Mouse (Mus musculus) hindbrain, embryonic 12.5 days (tissue): ENCODE measurements around the gene Sbno2. TPM values are rescaled to one million over a fixed set of nuclear protein-coding genes. Genes with fewer than 3 reads are reported as not detected.
A peak's percentile ranks its signal among the peaks of the same experiment; 100 is the strongest.

Experiments used
- ATAC-seq: fragments of 200-750 bp; cut with Nextera tagmentation; 2 replicates; pipeline ENCODE4 v1.8.0; 2017; ENCODE audit warnings: moderate TSS enrichment; ENCODE audit not compliant: low FRiP score
- H3K27ac ChIP-seq: fragments of 300-500 bp; sonication (generic); 2 replicates; pipeline ENCODE4 v1.5.1; 2016; ENCODE audit warnings: mild to moderate bottlenecking
- H3K27me3 ChIP-seq: fragments of 300-500 bp; sonication (generic); 2 replicates; pipeline ENCODE4 v1.6.1; 2016; ENCODE audit warnings: mild to moderate bottlenecking
- H3K36me3 ChIP-seq: fragments of 300-500 bp; sonication (generic); 2 replicates; pipeline ENCODE4 v1.6.1; 2016; ENCODE audit warnings: mild to moderate bottlenecking
- H3K4me1 ChIP-seq: fragments of 300-500 bp; sonication (generic); 2 replicates; pipeline ENCODE4 v1.6.1; 2016
- H3K4me2 ChIP-seq: fragments of 300-500 bp; sonication (generic); replicated peaks from 2 replicates; pipeline ENCODE4 v1.6.1; 2016; ENCODE audit warnings: mild to moderate bottlenecking
- H3K4me3 ChIP-seq: fragments of 300-500 bp; sonication (generic); 2 replicates; pipeline ENCODE4 v1.5.1; 2016; ENCODE audit warnings: mild to moderate bottlenecking
- H3K9ac ChIP-seq: fragments of 300-500 bp; sonication (generic); 2 replicates; pipeline ENCODE4 v1.6.1; 2016; ENCODE audit warnings: mild to moderate bottlenecking, moderate library complexity
- H3K9me3 ChIP-seq: fragments of 300-500 bp; sonication (generic); replicated peaks from 2 replicates; pipeline ENCODE4 v1.6.1; 2016; ENCODE audit warnings: mild to moderate bottlenecking
- WGBS: fragments of 180-500 bp; shearing (Covaris S2); methylation state at CpG from one replicate; pipeline ENCODE4 v1.1.7; 2016; 5-methylcytosine and 5-hydroxymethylcytosine counted together
- polyA plus RNA-seq: library from polyadenylated mRNA; unstranded; fragments of >200 nt; fragmentation: Nextera tagmentation; extraction: Ambion mirVana; gene quantifications from 2 replicates; pipeline ENCODE4 v1.2.1, GENCODE M21; 2016

Gene Sbno2
- polyA plus RNA-seq, 1 experiment from 2014 or later, result 15.1 TPM

DNA sequence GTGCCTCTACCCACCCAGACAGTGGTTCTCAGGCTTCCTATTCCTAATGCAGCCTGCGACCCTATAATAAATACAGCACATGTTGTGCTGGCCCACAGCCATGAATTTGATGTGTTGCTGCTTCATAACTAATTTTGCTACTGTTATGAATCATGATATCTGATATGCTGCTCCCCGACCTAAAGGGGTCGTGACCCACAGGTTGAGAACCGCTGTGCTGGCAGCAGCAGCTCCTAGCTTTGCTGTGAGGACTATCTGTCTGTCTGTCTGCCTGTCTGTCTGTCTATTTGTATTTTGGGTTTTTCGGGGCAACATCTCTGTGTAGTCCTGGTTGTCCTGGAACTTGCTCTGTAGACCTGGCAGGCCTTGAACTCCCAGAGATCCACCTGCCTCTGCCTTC lies 81.6 kb downstream of the Sbno2 start:
- Histone ChIP-seq H3K9me3 (0 out of 2 replicates have a peak, but pooled peaks cover 5% of the 10 kb centered on the region), H3K4me1 (peaks cover 10% of the 10 kb centered on the region), H3K4me2 (no peak overlapping the region), H3K9ac (no peak overlapping the region), H3K27ac (no peak overlapping the region), H3K27me3 (peaks cover 20% of the 10 kb centered on the region), H3K4me3 (no peak overlapping the region), H3K36me3 (no peaks in the 10 kb centered on the region)
- ATAC-seq, result no peak
- 86% methylated on average over 5 of the region's 5 CpGs for WGBS

DNA sequence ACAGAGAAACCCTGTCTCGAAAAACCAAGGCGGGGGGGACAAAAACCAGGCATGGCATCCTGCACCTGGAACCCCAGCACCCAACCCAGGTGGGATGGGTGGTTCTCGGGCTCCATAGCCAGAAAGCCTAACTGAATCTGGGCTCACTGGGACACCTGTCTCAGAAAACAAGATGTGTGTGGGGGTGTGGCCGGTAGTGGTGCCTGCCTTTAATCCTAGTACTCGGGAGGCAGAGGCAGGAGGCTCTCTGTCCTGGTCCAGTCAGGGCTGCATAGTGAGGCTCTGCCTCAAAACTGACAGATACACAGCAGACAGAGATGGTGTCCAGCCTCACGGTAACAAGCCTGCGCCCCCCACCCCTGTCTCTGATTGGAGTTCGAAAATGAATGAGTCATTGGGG lies 82.6 kb downstream of the Sbno2 start:
- no peak overlapping the region for H3K4me3 ChIP-seq
- H3K27ac ChIP-seq, result no peak overlapping the region
- no peak overlapping the region for H3K9ac ChIP-seq
- WGBS, result 96% methylated on average over 8 of the region's 8 CpGs
- ATAC-seq, result no peak
- H3K4me1 ChIP-seq, result peaks cover 10% of the 10 kb centered on the region
- peaks cover 25% of the 10 kb centered on the region for H3K27me3 ChIP-seq
- no peak overlapping the region for H3K4me2 ChIP-seq
- H3K36me3 ChIP-seq, result no peaks in the 10 kb centered on the region
- 0 out of 2 replicates have a peak, but pooled peaks cover 5% of the 10 kb centered on the region for H3K9me3 ChIP-seq

DNA sequence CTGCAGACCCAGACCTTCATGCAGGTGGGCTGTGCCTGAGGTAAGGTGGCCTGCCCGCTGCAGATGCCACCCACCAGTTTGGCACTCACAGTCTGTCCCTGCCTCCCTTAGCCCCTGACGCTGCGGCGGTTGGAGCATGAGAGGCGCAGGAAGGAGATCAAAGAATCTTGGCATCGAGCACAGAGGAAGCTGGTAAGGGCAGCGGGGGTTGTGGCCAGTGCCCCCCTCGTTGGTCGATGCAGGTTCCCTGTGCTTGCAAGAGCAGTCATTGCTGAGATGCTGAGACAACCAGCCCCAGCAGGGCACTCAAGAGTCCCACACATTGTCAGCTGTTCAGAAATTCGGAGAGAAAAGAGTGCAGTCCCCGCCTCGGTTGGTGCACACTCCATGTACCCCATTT lies 83.2 kb downstream of the Sbno2 start:
- Histone ChIP-seq H3K27me3 (peaks cover 27% of the 10 kb centered on the region), H3K9me3 (0 out of 2 replicates have a peak, but pooled peaks cover 5% of the 10 kb centered on the region), H3K4me2 (no peak overlapping the region), H3K4me3 (no peak overlapping the region), H3K27ac (no peak overlapping the region), H3K9ac (no peak overlapping the region), H3K4me1 (peaks cover 10% of the 10 kb centered on the region), H3K36me3 (no peaks in the 10 kb centered on the region)
- WGBS, result 93% methylated on average over 12 of the region's 12 CpGs
- ATAC-seq, result no peak

DNA sequence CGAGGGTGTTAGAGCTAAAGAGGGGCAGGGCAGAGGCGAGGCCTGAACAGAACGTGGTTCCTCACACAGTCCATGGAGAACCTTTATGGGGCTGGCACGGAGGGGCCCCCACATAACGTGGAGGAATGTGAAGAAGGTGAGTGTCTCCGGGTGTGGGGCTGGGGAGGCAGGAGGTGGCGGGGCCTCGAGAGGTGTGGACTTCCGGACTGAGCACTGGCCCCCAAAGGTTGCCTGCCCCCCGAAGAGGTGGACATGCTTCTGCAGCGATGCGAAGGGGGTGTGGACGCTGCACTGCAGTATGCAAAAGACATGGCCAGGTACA lies 84.1 kb downstream of the Sbno2 start:
- Histone ChIP-seq H3K4me1 (peaks cover 10% of the 10 kb centered on the region), H3K4me2 (no peak overlapping the region), H3K4me3 (no peak overlapping the region), H3K36me3 (no peaks in the 10 kb centered on the region), H3K27me3 (peaks cover 35% of the 10 kb centered on the region), H3K9ac (no peak overlapping the region), H3K27ac (no peak overlapping the region), H3K9me3 (0 out of 2 replicates have a peak, but pooled peaks cover 5% of the 10 kb centered on the region)
- no peak for ATAC-seq
- 91% methylated on average over 13 of the region's 13 CpGs for WGBS

DNA sequence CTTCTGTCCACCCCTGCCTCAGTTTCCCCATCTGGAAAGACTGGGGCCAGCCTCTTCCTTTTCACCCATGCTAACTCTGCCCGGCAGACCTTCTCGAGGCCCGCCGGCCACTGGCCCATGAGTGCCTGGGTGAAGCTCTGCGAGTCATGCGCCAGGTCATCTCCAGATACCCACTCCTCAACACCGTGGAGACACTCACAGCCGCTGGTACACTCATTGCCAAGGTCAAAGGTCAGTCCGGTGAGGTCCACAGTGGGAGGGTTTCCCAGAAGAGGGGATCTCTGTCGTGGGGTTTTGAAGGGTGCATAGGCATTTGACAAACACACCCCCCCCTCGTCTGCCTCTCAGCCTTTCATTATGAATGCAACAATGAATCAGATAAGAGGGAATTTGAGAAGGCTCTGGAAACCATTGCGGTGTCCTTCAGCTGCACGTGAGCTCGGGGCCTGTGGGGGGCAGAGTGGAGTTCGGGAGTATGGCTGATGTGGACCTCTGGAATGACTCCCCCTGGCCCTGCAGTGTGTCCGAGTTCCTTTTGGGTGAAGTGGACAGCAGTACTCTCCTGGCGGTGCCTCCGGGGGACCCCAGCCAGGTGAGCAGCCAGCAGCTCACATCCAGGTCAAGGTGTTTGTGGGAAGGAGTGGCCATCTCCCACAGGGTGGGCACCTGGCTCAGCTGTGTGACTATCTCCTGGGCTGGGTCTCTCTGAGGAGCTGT lies 84.6 kb downstream of the Sbno2 start:
- H3K4me2 ChIP-seq, result no peak overlapping the region
- no peak for ATAC-seq
- 0 out of 2 replicates have a peak, but pooled peaks cover 5% of the 10 kb centered on the region for H3K9me3 ChIP-seq
- no peak overlapping the region for H3K4me3 ChIP-seq
- H3K27me3 ChIP-seq, result peaks cover 40% of the 10 kb centered on the region
- no peaks in the 10 kb centered on the region for H3K36me3 ChIP-seq
- 0 out of 2 replicates have a peak overlapping the region, but pooled peaks have one; percentile 32 for H3K9ac ChIP-seq
- 81% methylated on average over 18 of the region's 18 CpGs for WGBS
- H3K27ac ChIP-seq, result no peak overlapping the region
- H3K4me1 ChIP-seq, result peaks cover 10% of the 10 kb centered on the region

DNA sequence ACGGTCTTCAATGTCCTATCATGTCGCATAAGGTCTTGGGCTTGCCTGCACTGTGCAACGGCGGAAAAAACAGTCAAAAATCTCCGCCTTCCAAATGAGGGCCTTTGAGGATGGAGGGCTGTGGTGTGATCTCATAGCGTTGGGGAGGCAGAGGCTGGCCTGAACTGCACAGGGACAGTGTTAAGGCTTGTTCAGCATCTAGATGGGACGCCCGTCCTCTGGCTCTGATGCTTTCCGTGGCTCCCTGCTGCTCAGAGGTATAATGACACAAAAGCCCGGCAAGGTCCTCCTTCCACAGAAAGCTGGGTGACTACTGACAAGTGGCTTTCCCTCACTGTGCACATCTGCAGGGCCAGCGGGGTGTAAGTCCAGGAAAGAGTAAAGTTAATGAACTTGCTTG lies 85.2 kb downstream of the Sbno2 start:
- Histone ChIP-seq H3K9ac (peak overlapping the region; percentile 32; the same call in 1 of the 2 replicates), H3K9me3 (0 out of 2 replicates have a peak, but pooled peaks cover 5% of the 10 kb centered on the region), H3K4me3 (peak overlapping the region; percentile 4; the same call in 1 of the 2 replicates), H3K36me3 (no peaks in the 10 kb centered on the region), H3K27ac (no peak overlapping the region), H3K4me1 (peaks cover 10% of the 10 kb centered on the region), H3K27me3 (peaks cover 46% of the 10 kb centered on the region), H3K4me2 (peak overlapping the region; percentile 14; the same call in 1 of the 2 replicates)
- no peak for ATAC-seq
- 23% methylated on average over 11 of the region's 11 CpGs for WGBS

DNA sequence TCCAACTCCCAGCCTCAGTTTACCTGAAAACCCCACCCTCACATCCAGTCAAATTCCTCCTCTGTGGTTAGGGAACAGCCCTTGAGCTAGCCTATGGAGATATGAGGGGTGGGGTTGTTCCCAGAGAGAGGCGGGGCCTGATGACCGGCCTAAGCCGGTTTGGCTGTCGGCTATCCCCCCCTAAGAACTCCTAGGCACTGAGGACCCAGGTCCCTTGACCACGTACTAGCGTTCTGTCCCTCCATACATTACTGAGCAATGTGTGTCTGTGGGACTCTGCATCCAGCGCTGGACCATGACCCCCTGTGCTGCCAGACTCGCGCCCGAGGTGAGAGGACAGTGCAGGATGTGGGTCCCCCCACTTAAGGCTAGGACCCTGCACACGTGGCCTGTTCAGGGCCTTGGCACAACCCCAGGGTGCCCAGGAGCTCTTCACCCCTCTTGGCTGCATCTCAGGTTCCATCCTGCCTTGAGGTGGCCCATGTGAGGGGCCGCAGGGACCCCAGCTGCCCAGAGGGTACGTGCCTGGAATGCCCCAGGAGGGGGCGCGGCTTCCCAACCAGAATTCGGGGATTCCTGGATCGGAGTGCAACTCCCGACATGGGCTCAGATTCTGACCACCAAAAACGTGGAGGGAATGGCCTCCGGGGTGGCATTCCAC lies 85.8 kb downstream of the Sbno2 start:
- Histone ChIP-seq H3K4me2 (peak overlapping the region; percentile 14), H3K4me3 (peak overlapping the region; percentile 4; the same call in 1 of the 2 replicates), H3K36me3 (no peaks in the 10 kb centered on the region), H3K4me1 (peaks cover 10% of the 10 kb centered on the region), H3K9ac (peak overlapping the region; percentile 32; the same call in 1 of the 2 replicates), H3K9me3 (0 out of 2 replicates have a peak, but pooled peaks cover 5% of the 10 kb centered on the region), H3K27me3 (peaks cover 52% of the 10 kb centered on the region), H3K27ac (no peak overlapping the region)
- peak; percentile 54; the same call in 1 of the 2 replicates for ATAC-seq
- WGBS, result 8% methylated on average over 20 of the region's 20 CpGs

DNA sequence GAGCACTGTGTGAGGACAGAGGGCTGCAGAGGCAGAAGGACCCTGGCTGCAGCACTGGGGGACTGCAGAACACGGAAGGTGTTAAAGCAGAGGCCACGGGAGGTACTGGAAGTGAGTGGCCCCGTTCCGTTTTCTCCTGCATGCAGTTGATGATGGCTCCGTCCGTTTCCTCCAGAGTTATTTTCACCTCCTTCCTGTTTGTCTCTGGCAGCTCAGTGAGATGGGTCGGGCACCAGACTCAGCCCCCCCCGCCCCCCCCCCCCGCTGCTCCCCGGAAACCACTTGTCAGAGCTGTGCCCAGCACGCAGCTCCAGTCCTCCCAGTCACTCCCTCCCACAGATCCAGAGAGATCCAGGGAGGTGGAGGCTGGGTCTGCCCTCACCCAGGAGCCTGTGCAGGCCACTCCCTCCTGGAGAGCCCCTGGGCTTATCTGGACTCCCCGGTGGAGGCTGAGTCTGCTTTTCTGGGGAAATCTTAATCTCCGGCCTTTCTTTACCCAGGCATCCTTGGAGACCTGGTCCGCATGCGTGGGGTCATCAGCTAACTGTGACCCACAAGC lies 86.6 kb downstream of the Sbno2 start:
- Histone ChIP-seq H3K27me3 (peaks cover 60% of the 10 kb centered on the region), H3K36me3 (no peaks in the 10 kb centered on the region), H3K4me3 (no peak overlapping the region), H3K9ac (no peak overlapping the region), H3K4me2 (peak overlapping the region; percentile 14; the same call in 1 of the 2 replicates), H3K27ac (no peak overlapping the region), H3K4me1 (peaks cover 10% of the 10 kb centered on the region), H3K9me3 (0 out of 2 replicates have a peak, but pooled peaks cover 5% of the 10 kb centered on the region)
- WGBS, result 6% methylated on average over 11 of the region's 15 CpGs
- no peak for ATAC-seq

DNA sequence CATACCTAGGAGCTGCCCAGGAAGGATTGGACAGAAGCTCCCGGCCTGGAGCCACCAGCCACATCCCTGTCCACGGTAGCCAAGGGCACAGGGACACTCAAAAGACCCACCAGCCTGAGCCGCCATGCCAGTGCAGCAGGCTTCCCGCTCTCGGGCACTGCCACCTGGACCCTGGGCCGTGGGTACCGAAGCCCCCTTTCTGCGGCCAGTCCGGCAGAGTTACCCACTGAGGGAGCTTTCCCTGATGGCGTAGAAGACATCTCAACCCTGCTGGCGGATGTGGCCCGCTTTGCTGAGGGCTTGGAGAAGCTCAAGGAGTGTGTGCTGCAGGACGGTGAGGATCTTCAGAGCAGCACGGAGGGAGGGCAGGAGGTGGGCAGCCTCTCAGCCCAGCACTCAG lies 87.6 kb downstream of the Sbno2 start:
- Histone ChIP-seq H3K4me2 (no peak overlapping the region), H3K27ac (no peak overlapping the region), H3K4me1 (peaks cover 10% of the 10 kb centered on the region), H3K9me3 (0 out of 2 replicates have a peak, but pooled peaks cover 1% of the 10 kb centered on the region), H3K9ac (no peak overlapping the region), H3K36me3 (no peaks in the 10 kb centered on the region), H3K4me3 (no peak overlapping the region), H3K27me3 (peaks cover 70% of the 10 kb centered on the region)
- no peak for ATAC-seq
- WGBS, result 84% methylated on average over 14 of the region's 14 CpGs

DNA sequence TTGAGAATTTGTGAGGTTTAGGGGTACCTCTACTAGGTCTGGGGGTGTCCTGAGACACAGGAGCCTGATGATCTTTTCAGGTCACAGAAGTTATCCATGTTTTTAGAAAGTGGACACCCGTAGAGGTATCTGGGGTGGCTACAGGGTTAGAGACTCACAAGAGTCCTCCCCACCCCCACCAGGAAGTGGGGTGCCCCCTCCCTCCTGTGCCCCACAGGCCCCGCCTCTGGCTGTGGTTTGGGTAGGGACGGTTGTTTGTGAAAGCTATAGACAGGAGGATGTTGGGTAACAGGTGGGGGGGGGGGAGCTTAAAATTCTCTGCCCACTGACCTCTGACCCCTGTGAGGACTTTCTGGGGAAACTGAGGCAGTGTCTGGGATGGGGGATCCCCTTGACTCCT lies 88.0 kb downstream of the Sbno2 start:
- peaks cover 10% of the 10 kb centered on the region for H3K4me1 ChIP-seq
- no peak overlapping the region for H3K4me3 ChIP-seq
- H3K9me3 ChIP-seq, result no peaks in the 10 kb centered on the region
- no peak overlapping the region for H3K4me2 ChIP-seq
- ATAC-seq, result no peak
- no peak overlapping the region for H3K27ac ChIP-seq
- 70% methylated on average over 3 of the region's 3 CpGs for WGBS
- no peak overlapping the region for H3K9ac ChIP-seq
- peaks cover 74% of the 10 kb centered on the region for H3K27me3 ChIP-seq
- no peaks in the 10 kb centered on the region for H3K36me3 ChIP-seq

DNA sequence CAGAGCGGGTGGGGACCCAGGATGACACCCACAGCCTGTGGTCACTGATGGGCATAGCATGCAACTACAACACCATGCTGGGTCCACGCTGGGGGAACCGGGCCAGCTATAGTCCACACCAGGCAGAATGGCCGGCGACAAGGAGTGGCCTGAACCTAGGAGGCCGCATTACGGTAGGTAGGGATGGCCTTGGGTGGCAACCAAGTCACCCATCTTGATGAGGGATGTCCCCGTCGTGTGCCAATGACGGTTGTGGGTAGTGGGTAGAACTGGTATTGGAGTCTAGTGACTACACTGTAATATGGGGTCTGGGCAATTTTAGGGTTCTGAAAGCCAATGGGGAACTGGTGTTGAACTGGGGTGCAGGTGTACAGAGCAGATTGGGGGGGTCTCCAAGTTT lies 88.4 kb downstream of the Sbno2 start:
- H3K4me1 ChIP-seq, result peaks cover 10% of the 10 kb centered on the region
- ATAC-seq, result no peak
- WGBS, result 90% methylated on average over 10 of the region's 10 CpGs

DNA sequence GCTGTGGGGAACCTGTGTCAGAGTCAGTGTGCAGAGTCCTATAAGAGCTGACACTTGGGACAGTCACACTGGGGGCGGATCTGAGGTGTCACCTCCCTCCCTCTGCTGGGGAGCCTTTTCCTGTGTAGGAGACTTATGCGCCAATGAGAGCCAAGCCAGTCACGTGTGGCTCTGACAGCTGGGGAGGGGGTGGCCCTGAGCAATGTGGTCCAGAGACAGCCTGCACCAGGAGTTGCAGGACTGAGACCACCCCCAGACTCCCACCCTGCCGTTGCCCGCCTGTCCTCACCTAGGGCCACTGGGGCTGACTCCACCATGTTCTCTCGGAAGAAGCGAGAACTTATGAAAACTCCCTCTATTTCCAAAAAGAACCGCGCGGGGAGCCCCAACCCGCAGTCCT lies 88.9 kb downstream of the Sbno2 start, which contains the start of gene Arhgap45:
Gene Arhgap45, plus strand, starts transcription at position 143 of the 400 bp plus-strand sequence.
- WGBS, result 70% methylated on average over 11 of the region's 11 CpGs
- peaks cover 10% of the 10 kb centered on the region for H3K4me1 ChIP-seq
- H3K27ac ChIP-seq, result no peak within 1 kb of the TSS
- H3K27me3 ChIP-seq, result peaks cover 83% of the 10 kb centered on the region
- H3K9ac ChIP-seq, result no peak within 1 kb of the TSS
- H3K9me3 ChIP-seq, result 0 out of 2 replicates have a peak, but pooled peaks cover 6% of the 10 kb centered on the region
- H3K4me3 ChIP-seq, result no peak within 1 kb of the TSS
- H3K4me2 ChIP-seq, result no peak within 1 kb of the TSS
- H3K36me3 ChIP-seq, result peaks cover 6% of the 10 kb centered on the region
- no peak for ATAC-seq

More for the DNA sequence above, 88.4 kb downstream of the Sbno2 start:
- H3K9me3 ChIP-seq, result 0 out of 2 replicates have a peak, but pooled peaks cover 3% of the 10 kb centered on the region
- peaks cover 79% of the 10 kb centered on the region for H3K27me3 ChIP-seq
- H3K36me3 ChIP-seq, result peaks cover 2% of the 10 kb centered on the region
- H3K4me3 ChIP-seq, result no peak overlapping the region
- no peak overlapping the region for H3K9ac ChIP-seq
- H3K4me2 ChIP-seq, result no peak overlapping the region
- no peak overlapping the region for H3K27ac ChIP-seq
